Mouse (Mus musculus): ENCODE measurements around the gene Naa15. TPM values are rescaled to one million over a fixed set of nuclear protein-coding genes. Genes with fewer than 3 reads are reported as not detected.
"Not testable (repeated sequence)": the region's sequence is repeated elsewhere in the genome, so short reads cannot be mapped to it uniquely, and the experiment has no call there.

Naa15 gene
- polyA plus RNA-seq, 1 experiment from 2014 or later: 39.6 TPM

DNA sequence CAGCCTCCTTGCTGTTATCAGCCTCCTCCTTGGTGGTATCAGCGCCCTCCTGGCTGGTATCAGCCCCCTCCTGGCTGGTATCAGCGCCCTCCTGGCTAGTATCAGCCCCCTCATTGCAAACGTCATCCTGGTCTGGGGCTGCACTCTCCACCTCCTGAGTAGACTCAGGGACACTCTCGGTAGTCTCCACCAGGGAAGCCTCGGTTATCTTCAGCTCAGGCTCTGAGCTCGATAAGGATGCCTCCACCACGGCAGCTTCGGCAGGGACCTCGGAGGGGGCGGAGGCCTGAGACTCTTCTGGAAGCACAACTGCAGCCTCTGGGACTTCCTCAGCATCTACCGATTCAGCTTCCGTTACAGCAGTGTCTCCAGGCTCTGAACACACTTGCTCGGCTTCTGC is 26.0 kb upstream of the Naa15 start:
- no peaks in the 10 kb centered on the region for H3K9me3 ChIP-seq (replicated peaks; ENCODE audit: control insufficient read depth, low read length)
- no peak overlapping the region for H3K27ac ChIP-seq (ENCODE audit: low read depth, low read length)
- H3K9ac ChIP-seq (ENCODE audit: low read depth, low read length): peak overlapping the region; percentile 36; the same call in 1 of the 2 replicates
- peak overlapping the region; percentile 72 for H3K4me2 ChIP-seq
- 0 out of 2 replicates have a peak, but pooled peaks have one; percentile 14 for ATAC-seq (replicated peaks; ENCODE audit: insufficient number of reproducible peaks, low FRiP score, low TSS enrichment)
- H3K27me3 ChIP-seq (ENCODE audit: control insufficient read depth, insufficient read depth, low read length): no peaks in the 10 kb centered on the region
- 4% methylated on average over 13 of the region's 13 CpGs for WGBS (ENCODE audit: insufficient replicate concordance)
- peak overlapping the region; percentile 31 for H3K4me3 ChIP-seq (ENCODE audit: low read depth, low read length)
- H3K4me1 ChIP-seq (ENCODE audit: control insufficient read depth, insufficient read depth, low read length): peaks cover 8% of the 10 kb centered on the region
- H3K36me3 ChIP-seq (ENCODE audit: control insufficient read depth, insufficient read depth, low read length): no peaks in the 10 kb centered on the region

DNA sequence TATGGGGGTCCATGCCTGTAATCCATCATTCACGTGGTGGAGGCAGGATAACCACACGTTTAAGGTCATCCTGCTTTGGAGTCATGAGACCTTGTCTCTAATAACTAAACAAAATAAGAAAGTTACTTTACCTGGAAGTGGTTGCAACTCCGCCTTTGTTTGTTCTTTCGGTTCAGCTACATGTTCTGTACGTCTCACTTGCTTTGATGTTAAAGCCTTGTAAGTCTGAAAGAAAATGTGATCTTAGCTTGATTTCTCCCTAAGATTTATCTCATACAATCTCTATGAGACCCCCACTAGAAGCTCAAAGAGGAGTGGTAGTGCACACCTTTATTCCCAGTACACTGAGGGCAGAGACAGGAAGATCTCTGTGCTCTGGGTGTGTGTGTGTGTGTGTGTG is 23.9 kb upstream of the Naa15 start:
- Histone ChIP-seq H3K9ac (ENCODE audit: low read depth, low read length) (no peak overlapping the region), H3K4me3 (ENCODE audit: low read depth, low read length) (no peak overlapping the region), H3K27me3 (ENCODE audit: control insufficient read depth, insufficient read depth, low read length) (peaks cover 8% of the 10 kb centered on the region), H3K27ac (ENCODE audit: low read depth, low read length) (no peak overlapping the region), H3K4me1 (ENCODE audit: control insufficient read depth, insufficient read depth, low read length) (peaks cover 8% of the 10 kb centered on the region), H3K9me3 (replicated peaks; ENCODE audit: control insufficient read depth, low read length) (no peaks in the 10 kb centered on the region), H3K36me3 (ENCODE audit: control insufficient read depth, insufficient read depth, low read length) (no peaks in the 10 kb centered on the region), H3K4me2 (no peak overlapping the region)
- no peak for ATAC-seq (replicated peaks; ENCODE audit: insufficient number of reproducible peaks, low FRiP score, low TSS enrichment)
- WGBS (ENCODE audit: insufficient replicate concordance): 79% methylated on average over 5 of the region's 5 CpGs

DNA sequence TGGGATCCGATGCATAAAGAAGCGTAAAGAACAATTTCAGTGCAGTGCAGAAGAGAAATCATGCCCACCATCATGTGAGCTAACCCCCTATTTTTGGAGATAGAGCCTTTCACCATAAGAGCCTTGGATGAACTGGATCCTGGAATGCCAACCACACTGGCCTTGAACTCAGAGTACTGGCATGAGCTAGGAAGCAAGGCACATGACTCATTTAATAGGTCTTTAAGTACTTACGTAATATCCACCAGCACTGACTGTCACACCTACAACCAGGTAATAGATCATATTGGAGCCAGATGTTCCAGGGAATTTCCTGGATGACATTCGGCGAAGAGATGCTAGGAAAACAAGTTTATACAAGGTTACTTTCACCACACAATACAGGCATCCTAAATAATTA is 23.4 kb upstream of the Naa15 start:
- H3K4me2 ChIP-seq: no peak overlapping the region
- H3K4me3 ChIP-seq (ENCODE audit: low read depth, low read length): no peak overlapping the region
- no peak overlapping the region for H3K9ac ChIP-seq (ENCODE audit: low read depth, low read length)
- no peak overlapping the region for H3K27ac ChIP-seq (ENCODE audit: low read depth, low read length)
- H3K36me3 ChIP-seq (ENCODE audit: control insufficient read depth, insufficient read depth, low read length): no peaks in the 10 kb centered on the region
- 92% methylated on average over 5 of the region's 5 CpGs for WGBS (ENCODE audit: insufficient replicate concordance)
- H3K27me3 ChIP-seq (ENCODE audit: control insufficient read depth, insufficient read depth, low read length): peaks cover 9% of the 10 kb centered on the region
- H3K9me3 ChIP-seq (replicated peaks; ENCODE audit: control insufficient read depth, low read length): no peaks in the 10 kb centered on the region
- H3K4me1 ChIP-seq (ENCODE audit: control insufficient read depth, insufficient read depth, low read length): peaks cover 8% of the 10 kb centered on the region
- ATAC-seq (replicated peaks; ENCODE audit: insufficient number of reproducible peaks, low FRiP score, low TSS enrichment): no peak

DNA sequence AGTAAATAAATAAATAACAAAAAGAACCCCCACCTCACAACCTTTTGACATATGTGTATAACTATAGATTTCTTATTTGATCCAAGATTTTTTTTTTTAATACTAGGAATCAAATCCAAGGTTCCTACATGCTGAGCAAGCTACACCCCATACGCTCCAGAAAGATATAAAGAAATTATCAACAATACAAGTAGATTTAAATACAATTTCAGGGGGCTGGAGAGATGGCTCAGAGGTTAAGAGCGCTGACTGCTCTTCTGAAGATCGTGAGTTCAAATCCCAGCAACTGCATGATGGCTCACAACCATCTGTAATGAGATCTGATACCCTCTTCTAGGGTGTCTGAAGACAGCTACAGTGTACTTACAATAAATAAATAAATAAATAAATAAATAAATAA is 21.9 kb upstream of the Naa15 start:
- not testable (repeated sequence) for H3K9me3 ChIP-seq (replicated peaks; ENCODE audit: control insufficient read depth, low read length); H3K36me3 ChIP-seq (ENCODE audit: control insufficient read depth, insufficient read depth, low read length); H3K27ac ChIP-seq (ENCODE audit: low read depth, low read length); ATAC-seq (replicated peaks; ENCODE audit: insufficient number of reproducible peaks, low FRiP score, low TSS enrichment); H3K4me3 ChIP-seq (ENCODE audit: low read depth, low read length); H3K27me3 ChIP-seq (ENCODE audit: control insufficient read depth, insufficient read depth, low read length); H3K4me1 ChIP-seq (ENCODE audit: control insufficient read depth, insufficient read depth, low read length); H3K9ac ChIP-seq (ENCODE audit: low read depth, low read length); H3K4me2 ChIP-seq
- 91% methylated on average over 3 of the region's 3 CpGs for WGBS (ENCODE audit: insufficient replicate concordance)

DNA sequence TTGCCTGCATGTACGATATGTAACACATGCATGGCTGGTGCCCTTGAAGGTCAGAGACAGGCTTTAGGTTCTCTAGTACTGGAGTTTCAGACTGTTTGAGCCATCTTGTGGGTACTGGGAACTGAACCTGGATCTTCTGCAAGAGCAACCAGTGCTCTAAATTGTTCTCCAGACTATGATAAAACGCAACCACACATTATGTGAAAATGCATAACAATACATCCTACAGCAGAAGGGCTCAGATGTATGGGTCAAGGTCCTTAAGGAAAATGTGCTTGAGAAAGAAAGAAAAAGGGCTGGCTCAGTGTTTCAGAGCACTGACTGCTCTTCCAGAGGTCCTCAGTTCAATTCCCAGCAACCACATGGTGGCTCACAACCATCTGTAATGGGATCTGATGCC is 21.3 kb upstream of the Naa15 start:
- peaks cover 9% of the 10 kb centered on the region for H3K27me3 ChIP-seq (ENCODE audit: control insufficient read depth, insufficient read depth, low read length)
- no peak overlapping the region for H3K4me2 ChIP-seq
- H3K9me3 ChIP-seq (replicated peaks; ENCODE audit: control insufficient read depth, low read length): no peaks in the 10 kb centered on the region
- no peak overlapping the region for H3K9ac ChIP-seq (ENCODE audit: low read depth, low read length)
- H3K4me1 ChIP-seq (ENCODE audit: control insufficient read depth, insufficient read depth, low read length): peaks cover 6% of the 10 kb centered on the region
- H3K4me3 ChIP-seq (ENCODE audit: low read depth, low read length): no peak overlapping the region
- no peak for ATAC-seq (replicated peaks; ENCODE audit: insufficient number of reproducible peaks, low FRiP score, low TSS enrichment)
- H3K36me3 ChIP-seq (ENCODE audit: control insufficient read depth, insufficient read depth, low read length): no peaks in the 10 kb centered on the region
- 94% methylated on average over 2 of the region's 2 CpGs for WGBS (ENCODE audit: insufficient replicate concordance)
- no peak overlapping the region for H3K27ac ChIP-seq (ENCODE audit: low read depth, low read length)

DNA sequence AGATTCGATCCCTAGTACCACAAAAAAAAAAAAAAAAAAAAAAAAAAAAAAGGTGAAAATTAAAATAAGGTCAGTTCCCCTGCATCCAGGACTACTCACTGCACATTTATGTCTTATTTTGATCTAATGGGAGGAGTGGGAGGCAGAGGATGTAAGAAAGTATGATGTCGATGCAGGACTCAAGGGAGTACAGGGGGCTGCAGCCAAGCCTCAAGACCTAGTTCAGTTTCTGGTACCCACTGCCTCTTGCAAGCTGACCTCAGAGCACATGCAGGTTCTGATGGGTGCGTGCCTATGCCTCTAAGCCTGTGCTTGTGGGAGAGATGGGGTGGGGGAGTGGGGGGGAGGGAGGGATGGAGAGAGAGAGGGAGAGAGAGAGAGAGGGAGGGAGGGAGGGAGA is 20.1 kb upstream of the Naa15 start:
- Histone ChIP-seq H3K9me3 (replicated peaks; ENCODE audit: control insufficient read depth, low read length) (no peaks in the 10 kb centered on the region), H3K4me2 (no peak overlapping the region), H3K4me1 (ENCODE audit: control insufficient read depth, insufficient read depth, low read length) (no peaks in the 10 kb centered on the region; the same call in 1 of the 2 replicates), H3K36me3 (ENCODE audit: control insufficient read depth, insufficient read depth, low read length) (no peaks in the 10 kb centered on the region), H3K4me3 (ENCODE audit: low read depth, low read length) (no peak overlapping the region), H3K27me3 (ENCODE audit: control insufficient read depth, insufficient read depth, low read length) (peaks cover 9% of the 10 kb centered on the region), H3K27ac (ENCODE audit: low read depth, low read length) (no peak overlapping the region), H3K9ac (ENCODE audit: low read depth, low read length) (no peak overlapping the region)
- 58% methylated on average over 3 of the region's 3 CpGs for WGBS (ENCODE audit: insufficient replicate concordance)
- no peak for ATAC-seq (replicated peaks; ENCODE audit: insufficient number of reproducible peaks, low FRiP score, low TSS enrichment)

DNA sequence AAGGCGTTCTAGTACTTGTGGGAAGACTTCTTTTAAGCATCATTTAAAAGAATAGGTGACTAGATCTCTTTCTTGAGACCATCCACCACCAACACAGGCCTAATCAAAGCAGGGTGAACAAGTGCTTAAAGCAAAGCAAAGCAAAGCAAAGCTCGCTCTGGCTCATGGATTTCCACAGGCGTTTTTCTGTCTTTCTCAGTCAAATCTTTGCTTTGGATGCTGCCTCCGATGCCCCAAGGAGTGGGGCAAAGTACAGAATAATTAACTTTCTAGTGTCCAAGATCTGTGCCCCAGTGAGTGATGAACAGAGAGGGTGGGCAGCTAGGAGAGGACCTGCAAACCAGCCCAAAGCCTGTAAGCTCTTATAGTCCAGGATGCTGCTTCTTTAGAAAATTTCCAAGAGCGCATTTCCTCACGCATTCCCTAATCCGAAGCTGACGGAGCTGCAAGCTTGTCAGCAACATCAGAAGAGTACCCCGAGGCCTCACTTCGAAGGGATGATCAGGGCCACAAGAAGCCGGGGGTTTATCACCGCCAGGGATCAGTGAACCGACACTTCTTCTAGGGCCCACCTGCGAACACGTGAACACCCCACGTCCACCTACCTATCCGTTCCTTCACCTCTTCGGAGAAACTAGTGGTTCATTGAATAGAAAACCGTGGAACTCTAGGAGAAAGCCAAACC is 19.3 kb upstream of the Naa15 start:
- no peak for ATAC-seq (replicated peaks; ENCODE audit: insufficient number of reproducible peaks, low FRiP score, low TSS enrichment)
- H3K9ac ChIP-seq (ENCODE audit: low read depth, low read length): 0 out of 2 replicates have a peak overlapping the region, but pooled peaks have one; percentile 22
- H3K4me1 ChIP-seq (ENCODE audit: control insufficient read depth, insufficient read depth, low read length): no peaks in the 10 kb centered on the region; the same call in 1 of the 2 replicates
- no peak overlapping the region for H3K27ac ChIP-seq (ENCODE audit: low read depth, low read length)
- H3K4me2 ChIP-seq: peak overlapping the region; percentile 84
- no peaks in the 10 kb centered on the region for H3K36me3 ChIP-seq (ENCODE audit: control insufficient read depth, insufficient read depth, low read length)
- H3K27me3 ChIP-seq (ENCODE audit: control insufficient read depth, insufficient read depth, low read length): peaks cover 9% of the 10 kb centered on the region
- H3K4me3 ChIP-seq (ENCODE audit: low read depth, low read length): peak overlapping the region; percentile 51
- H3K9me3 ChIP-seq (replicated peaks; ENCODE audit: control insufficient read depth, low read length): no peaks in the 10 kb centered on the region
- WGBS (ENCODE audit: insufficient replicate concordance): 17% methylated on average over 19 of the region's 19 CpGs

DNA sequence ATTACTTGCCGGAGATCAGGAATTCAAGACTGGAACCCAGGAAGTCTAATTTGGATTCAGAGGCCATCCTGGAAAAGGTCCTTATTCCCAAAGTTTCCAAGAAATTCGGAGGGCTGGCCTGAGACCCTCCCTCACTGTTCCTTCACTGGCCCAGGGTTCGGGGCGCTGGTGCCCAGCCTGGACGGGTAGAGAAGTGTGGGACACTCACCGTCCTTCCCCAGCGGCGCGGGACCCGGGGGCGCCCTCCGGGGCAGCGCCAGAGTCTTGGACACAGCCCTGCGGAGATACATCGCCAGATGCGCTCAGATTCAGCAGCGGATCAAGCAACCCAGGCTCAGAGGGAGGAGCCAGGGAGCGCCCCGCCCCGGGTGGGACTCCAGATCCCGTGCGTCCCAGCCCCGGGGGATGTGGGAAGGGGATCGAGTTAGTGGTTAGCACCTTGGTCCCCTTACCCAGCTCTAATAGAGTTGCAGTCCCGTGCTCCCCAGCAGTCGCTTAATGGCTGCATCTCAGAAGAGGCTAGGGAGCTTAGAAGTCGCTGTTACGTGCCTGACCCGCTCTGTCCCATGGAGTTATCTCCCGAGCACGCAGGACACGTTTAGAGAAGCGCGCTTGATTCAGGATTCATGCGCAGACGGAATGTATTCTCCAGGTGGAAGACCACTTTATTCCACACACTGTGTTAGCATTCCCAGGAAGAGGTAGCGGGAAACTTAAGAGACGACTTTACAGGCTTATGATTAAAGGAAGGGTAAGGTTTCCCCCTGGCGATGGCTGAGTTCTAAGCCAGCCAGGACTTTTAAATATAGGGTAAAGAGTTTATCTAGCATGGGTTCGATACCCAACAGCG is 18.5 kb upstream of the Naa15 start, which contains the start of gene Mgarp:
Gene Mgarp (minus strand): TSS at position 520 of the 850 bp plus-strand sequence.
- peaks cover 9% of the 10 kb centered on the region for H3K27me3 ChIP-seq (ENCODE audit: control insufficient read depth, insufficient read depth, low read length)
- no peak within 1 kb of the TSS for H3K27ac ChIP-seq (ENCODE audit: low read depth, low read length)
- ATAC-seq (replicated peaks; ENCODE audit: insufficient number of reproducible peaks, low FRiP score, low TSS enrichment): peak; percentile 73
- no peaks in the 10 kb centered on the region for H3K9me3 ChIP-seq (replicated peaks; ENCODE audit: control insufficient read depth, low read length)
- H3K4me1 ChIP-seq (ENCODE audit: control insufficient read depth, insufficient read depth, low read length): no peaks in the 10 kb centered on the region; the same call in 1 of the 2 replicates
- H3K36me3 ChIP-seq (ENCODE audit: control insufficient read depth, insufficient read depth, low read length): no peaks in the 10 kb centered on the region
- H3K4me2 ChIP-seq: peak within 1 kb of the TSS; percentile 84
- WGBS (ENCODE audit: insufficient replicate concordance): 2% methylated on average over 41 of the region's 41 CpGs
- H3K4me3 ChIP-seq (ENCODE audit: low read depth, low read length): peak within 1 kb of the TSS; percentile 51
- peak within 1 kb of the TSS; percentile 65 for H3K9ac ChIP-seq (ENCODE audit: low read depth, low read length)
